Mouse (Mus musculus) myocyte (in vitro differentiated cells): ENCODE measurements at regions not wholly inside any gene's neighbourhood (a gene's known extent, or its start where the extent isn't known, plus 50 kb on each side); places are given as distances from the start of the nearest gene placed in this dataset.

Experiments used
- CEBPB ChIP-seq: IDR thresholded peaks from 2 replicates; pipeline ENCODE4 v1.6.1; 2011; ENCODE audit warnings: mild to moderate bottlenecking, moderate library complexity; ENCODE audit not compliant: poor library complexity, insufficient read depth, severe bottlenecking
- MAX ChIP-seq: IDR thresholded peaks from one replicate; pipeline ENCODE4 v1.6.1; 2011; ENCODE audit warnings: low read depth, mild to moderate bottlenecking, control low read depth
- MYOD1 ChIP-seq, 3 experiments: IDR thresholded peaks; one replicate each; pipeline ENCODE4 v1.6.1; 2011; ENCODE audit warnings: control low read depth in 2 of 3, low read depth in 2 of 3, mild to moderate bottlenecking in 2 of 3, moderate library complexity in 1 of 3; ENCODE audit not compliant: insufficient read length in 2 of 3, control insufficient read depth in 1 of 3
- POLR2A ChIP-seq: IDR thresholded peaks from one replicate; pipeline ENCODE4 v1.6.1; 2011; ENCODE audit warnings: low read depth, mild to moderate bottlenecking, control low read depth, moderate library complexity; ENCODE audit not compliant: insufficient read length
- REST ChIP-seq: IDR thresholded peaks from one replicate; pipeline ENCODE4 v1.6.1; 2011; ENCODE audit warnings: mild to moderate bottlenecking, control low read depth, moderate library complexity; ENCODE audit not compliant: insufficient read depth, insufficient read length

GRCm38 (mm10) chr5:101535451-101535850 lies 129.3 kb downstream of the Nkx6-1 start:
- TF ChIP-seq POLR2A (no peak), MAX (no peak), REST (no peak), CEBPB (no peak), MYOD1 (IDR thresholded peaks at IDR 0.05; ENCODE audit: control insufficient read depth in 1 of 3, insufficient read length in 2 of 3, low read depth in 2 of 3) (no peak)
